Mouse (Mus musculus): ENCODE results near the gene Klhl18. TPM values are rescaled to one million over a fixed set of nuclear protein-coding genes. Genes with fewer than 3 reads are reported as not detected.
"Not testable (repeated sequence)": the region's sequence is repeated elsewhere in the genome, so short reads cannot be mapped to it uniquely, and the experiment has no call there.

Gene Klhl18
- polyA plus RNA-seq, 1 experiment: 17.4 TPM

GRCm38 (mm10) chr9:110436041-110436440 is 40.5 kb downstream of the Klhl18 start:
- H3K27ac ChIP-seq (ENCODE audit: insufficient read depth, low read depth, low read length): no peak overlapping the region
- TF ChIP-seq POLR2A (IDR thresholded peaks at IDR 0.05; ENCODE audit: borderline replicate concordance, low read depth, low read length) (no peak), CTCF (IDR thresholded peaks at IDR 0.05; ENCODE audit: low read depth, low read length) (no peak)
- H3K4me3 ChIP-seq (ENCODE audit: insufficient read depth, low read length): no peak overlapping the region
- H3K4me1 ChIP-seq (ENCODE audit: control insufficient read depth, insufficient read depth, low read length): no peaks in the 10 kb centered on the region

- H3K27ac ChIP-seq (ENCODE audit: insufficient read depth, low read depth, low read length): no peak overlapping the region
- H3K4me3 ChIP-seq (ENCODE audit: insufficient read depth, low read length): no peak overlapping the region
- TF ChIP-seq CTCF (IDR thresholded peaks at IDR 0.05; ENCODE audit: low read depth, low read length) (no peak), POLR2A (IDR thresholded peaks at IDR 0.05; ENCODE audit: borderline replicate concordance, low read depth, low read length) (no peak)
- no peaks in the 10 kb centered on the region for H3K4me1 ChIP-seq (ENCODE audit: control insufficient read depth, insufficient read depth, low read length)
Measured at GRCm38 (mm10) chr9:110433045-110433444, 43.4 kb downstream of the Klhl18 start.

DNA sequence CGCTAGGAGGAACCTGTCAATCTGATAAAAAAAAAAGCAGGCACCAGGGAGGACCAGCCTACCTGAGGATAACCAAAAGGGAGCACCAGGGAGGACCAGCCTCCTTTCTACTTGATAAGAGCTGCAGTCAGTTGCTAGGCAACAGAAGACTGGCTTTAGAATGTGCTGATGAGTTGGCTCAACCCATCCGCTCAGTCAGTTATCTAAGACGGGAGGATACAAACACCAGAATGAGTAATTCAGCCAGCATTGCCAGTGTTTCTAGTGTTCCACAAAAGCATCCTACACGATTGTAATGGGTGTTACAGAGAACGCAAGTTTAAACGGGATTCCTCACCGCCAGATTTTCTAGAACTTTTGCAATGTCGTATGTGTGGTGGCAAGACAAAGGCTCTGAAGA is 45.3 kb downstream of the Klhl18 start:
- TF ChIP-seq POLR2A (IDR thresholded peaks at IDR 0.05; ENCODE audit: borderline replicate concordance, low read depth, low read length): no peak
- no peak for TF ChIP-seq CTCF (IDR thresholded peaks at IDR 0.05; ENCODE audit: low read depth, low read length)

DNA sequence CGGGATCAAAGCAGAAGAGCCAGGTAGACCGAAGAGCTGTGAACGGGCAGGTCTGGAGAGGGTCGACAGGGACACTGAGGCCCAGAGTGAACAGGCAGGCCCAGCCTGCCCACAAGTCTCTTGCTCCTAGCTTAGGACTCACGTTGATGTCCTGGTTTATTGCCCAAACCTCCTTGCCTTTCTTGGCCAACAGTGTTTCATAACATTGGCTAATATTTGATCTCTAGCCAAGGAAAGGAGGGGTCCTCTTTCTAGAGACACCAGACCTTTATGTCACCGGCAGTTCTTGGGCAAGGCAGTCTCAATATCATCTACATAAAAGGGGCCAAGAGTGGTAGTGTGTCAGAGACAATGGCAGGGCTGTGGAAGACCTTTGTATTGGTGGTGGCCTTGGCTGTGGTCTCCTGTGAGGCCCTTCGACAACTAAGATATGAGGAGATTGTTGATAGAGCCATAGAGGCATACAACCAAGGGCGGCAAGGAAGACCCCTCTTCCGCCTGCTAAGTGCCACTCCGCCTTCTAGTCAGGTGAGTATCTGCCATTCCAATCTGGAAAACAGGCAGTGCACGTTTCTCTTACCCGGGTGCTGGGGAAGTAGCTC is 56.9 kb downstream of the Klhl18 start, which contains the start of gene Ngp:
TSS of gene Ngp (plus strand) at position 237 of the 602 bp plus-strand sequence.
- TF ChIP-seq POLR2A (IDR thresholded peaks at IDR 0.05; ENCODE audit: borderline replicate concordance, low read depth, low read length): no peak
- Histone ChIP-seq H3K27ac (ENCODE audit: insufficient read depth, low read depth, low read length) (no peak within 1 kb of the TSS), H3K4me3 (ENCODE audit: insufficient read depth, low read length) (no peak within 1 kb of the TSS), H3K4me1 (ENCODE audit: control insufficient read depth, insufficient read depth, low read length) (peaks cover 2% of the 10 kb centered on the region; the same call in 1 of the 2 replicates)

More for the DNA sequence above, 45.3 kb downstream of the Klhl18 start:
- H3K4me1 ChIP-seq (ENCODE audit: control insufficient read depth, insufficient read depth, low read length): no peaks in the 10 kb centered on the region
- H3K4me3 ChIP-seq (ENCODE audit: insufficient read depth, low read length): no peak overlapping the region
- no peak overlapping the region for H3K27ac ChIP-seq (ENCODE audit: insufficient read depth, low read depth, low read length)

- Histone ChIP-seq H3K4me3 (ENCODE audit: insufficient read depth, low read length) (no peak overlapping the region), H3K27ac (ENCODE audit: insufficient read depth, low read depth, low read length) (no peak overlapping the region), H3K4me1 (ENCODE audit: control insufficient read depth, insufficient read depth, low read length) (peaks cover 12% of the 10 kb centered on the region)
- TF ChIP-seq POLR2A (IDR thresholded peaks at IDR 0.05; ENCODE audit: borderline replicate concordance, low read depth, low read length) (no peak), CTCF (IDR thresholded peaks at IDR 0.05; ENCODE audit: low read depth, low read length) (no peak)
Measured at GRCm38 (mm10) chr9:110413785-110414184, 62.7 kb downstream of the Klhl18 start.

GRCm38 (mm10) chr9:110412926-110413325 is 63.6 kb downstream of the Klhl18 start:
- TF ChIP-seq CTCF (IDR thresholded peaks at IDR 0.05; ENCODE audit: low read depth, low read length) (no peak), POLR2A (IDR thresholded peaks at IDR 0.05; ENCODE audit: borderline replicate concordance, low read depth, low read length) (no peak)
- H3K4me3 ChIP-seq (ENCODE audit: insufficient read depth, low read length): no peak overlapping the region
- H3K27ac ChIP-seq (ENCODE audit: insufficient read depth, low read depth, low read length): no peak overlapping the region
- H3K4me1 ChIP-seq (ENCODE audit: control insufficient read depth, insufficient read depth, low read length): peaks cover 12% of the 10 kb centered on the region

DNA sequence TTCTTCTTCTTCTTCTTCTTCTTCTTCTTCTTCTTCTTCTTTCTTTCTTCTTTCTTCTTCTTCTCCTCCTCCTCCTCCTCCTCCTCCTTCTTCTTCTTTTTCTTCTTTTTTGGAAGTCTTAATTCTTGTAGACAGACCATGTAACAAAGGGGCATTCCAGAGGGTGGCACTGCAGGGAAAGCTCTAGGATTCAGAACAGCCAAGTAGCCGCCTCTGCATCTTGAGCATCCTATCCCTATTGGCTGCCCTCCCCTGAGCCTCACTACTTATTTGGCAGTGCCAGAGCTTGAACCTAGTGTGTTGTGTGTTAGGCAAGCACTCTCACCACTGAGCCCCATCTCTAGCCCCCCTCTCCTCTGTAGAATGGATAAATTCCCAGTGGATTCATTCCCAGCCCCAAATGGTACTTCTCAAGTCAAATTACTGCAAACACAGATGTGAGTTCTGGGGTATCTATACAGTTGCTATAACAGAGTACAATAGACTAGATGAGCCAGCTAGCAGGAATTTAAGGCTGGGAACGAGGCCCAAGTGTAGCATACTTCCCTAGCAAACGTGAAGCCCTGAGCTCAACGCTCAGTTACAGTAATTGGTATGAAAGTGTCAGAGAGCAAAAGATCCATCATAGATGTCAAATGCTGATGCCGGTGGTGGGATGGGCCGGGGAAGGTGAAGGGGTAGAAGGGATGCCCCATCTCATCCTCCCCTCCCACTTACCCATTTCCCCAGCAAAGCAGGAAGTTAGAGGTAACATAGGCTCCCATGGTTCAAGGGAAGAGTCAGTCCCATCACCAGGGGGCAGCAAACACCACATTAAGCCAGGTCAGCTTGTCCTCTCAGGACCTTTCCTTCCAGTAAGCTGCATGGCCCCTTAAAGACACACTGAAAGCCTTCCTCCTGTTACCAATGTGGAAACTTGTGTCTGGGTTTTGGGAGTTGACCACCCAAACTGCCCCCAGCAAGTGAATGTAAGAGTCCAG is 65.3 kb downstream of the Klhl18 start:
- Histone ChIP-seq H3K4me3 (ENCODE audit: insufficient read depth, low read length) (no peak overlapping the region), H3K4me1 (ENCODE audit: control insufficient read depth, insufficient read depth, low read length) (peaks cover 13% of the 10 kb centered on the region), H3K27ac (ENCODE audit: insufficient read depth, low read depth, low read length) (no peak overlapping the region)
- TF ChIP-seq POLR2A (IDR thresholded peaks at IDR 0.05; ENCODE audit: borderline replicate concordance, low read depth, low read length) (no peak), CTCF (IDR thresholded peaks at IDR 0.05; ENCODE audit: low read depth, low read length) (peak; percentile 57)

DNA sequence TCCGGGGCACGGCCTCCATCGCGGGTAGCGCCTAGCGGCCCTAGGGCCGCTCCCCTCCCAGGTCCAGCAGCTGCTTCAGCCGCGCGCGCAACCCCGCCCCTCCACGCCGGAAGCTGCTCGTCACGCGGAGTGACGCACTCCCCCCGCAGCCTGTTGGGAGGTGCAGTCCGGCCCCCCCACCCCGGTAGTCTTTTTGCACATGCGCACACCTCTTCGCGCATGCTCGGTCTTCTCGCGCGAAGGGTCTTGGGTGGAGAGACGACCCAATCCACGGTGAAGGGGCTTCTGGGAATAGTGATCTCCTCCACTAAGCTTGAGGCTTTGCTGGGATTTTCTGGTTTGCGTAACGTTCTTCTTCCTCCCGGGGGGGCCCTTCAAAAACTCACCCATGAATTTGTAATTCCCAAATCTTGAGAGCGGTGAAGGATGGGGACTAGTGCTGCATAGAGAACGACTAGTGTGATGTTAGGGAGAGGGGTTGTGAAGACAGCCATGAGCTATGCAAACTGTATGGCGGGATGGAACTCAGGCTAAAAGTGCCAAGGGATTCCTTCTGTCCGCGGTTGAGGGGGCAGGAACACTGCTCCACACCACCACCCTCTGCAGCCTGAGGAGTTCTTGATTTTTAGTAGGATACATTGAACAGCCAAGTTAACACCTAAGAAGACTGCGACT is 68.3 kb downstream of the Klhl18 start, which contains the start of gene Ptpn23:
TSS of gene Ptpn23 (minus strand) at position 115 of the 675 bp plus-strand sequence.
- H3K4me3 ChIP-seq (ENCODE audit: insufficient read depth, low read length): peak within 1 kb of the TSS; percentile 87
- H3K4me1 ChIP-seq (ENCODE audit: control insufficient read depth, insufficient read depth, low read length): peaks cover 21% of the 10 kb centered on the region
- H3K27ac ChIP-seq (ENCODE audit: insufficient read depth, low read depth, low read length): peak within 1 kb of the TSS; percentile 89
- TF ChIP-seq POLR2A (IDR thresholded peaks at IDR 0.05; ENCODE audit: borderline replicate concordance, low read depth, low read length) (peak; percentile 70; the same call in 1 of the 2 replicates), CTCF (IDR thresholded peaks at IDR 0.05; ENCODE audit: low read depth, low read length) (no peak)

GRCm38 (mm10) chr9:110407311-110408098 is 69.0 kb downstream of the Klhl18 start:
- Histone ChIP-seq H3K4me3 (ENCODE audit: insufficient read depth, low read length) (peak overlapping the region; percentile 87), H3K27ac (ENCODE audit: insufficient read depth, low read depth, low read length) (peak overlapping the region; percentile 37), H3K4me1 (ENCODE audit: control insufficient read depth, insufficient read depth, low read length) (peaks cover 16% of the 10 kb centered on the region)
- TF ChIP-seq POLR2A (IDR thresholded peaks at IDR 0.05; ENCODE audit: borderline replicate concordance, low read depth, low read length): no peak
- no peak for TF ChIP-seq CTCF (IDR thresholded peaks at IDR 0.05; ENCODE audit: low read depth, low read length)

- H3K4me1 ChIP-seq (ENCODE audit: control insufficient read depth, insufficient read depth, low read length): peaks cover 11% of the 10 kb centered on the region
- H3K27ac ChIP-seq (ENCODE audit: insufficient read depth, low read depth, low read length): not testable (repeated sequence)
Measured at GRCm38 (mm10) chr9:110403240-110403639, 73.3 kb downstream of the Klhl18 start.

More at GRCm38 (mm10) chr9:110403240-110403639, 73.3 kb downstream of the Klhl18 start:
- H3K4me3 ChIP-seq (ENCODE audit: insufficient read depth, low read length): not testable (repeated sequence)

Data from bone marrow macrophage, adult 2 months (primary cell).